Mouse (Mus musculus): ENCODE results near the gene Hcn3. TPM values are rescaled to one million over a fixed set of nuclear protein-coding genes. Genes with fewer than 3 reads are reported as not detected.
A peak's percentile ranks its signal among the peaks of the same experiment; 100 is the strongest.

Gene Hcn3
- polyA plus RNA-seq, 1 experiment from 2014 or later, result 0.19 TPM

DNA sequence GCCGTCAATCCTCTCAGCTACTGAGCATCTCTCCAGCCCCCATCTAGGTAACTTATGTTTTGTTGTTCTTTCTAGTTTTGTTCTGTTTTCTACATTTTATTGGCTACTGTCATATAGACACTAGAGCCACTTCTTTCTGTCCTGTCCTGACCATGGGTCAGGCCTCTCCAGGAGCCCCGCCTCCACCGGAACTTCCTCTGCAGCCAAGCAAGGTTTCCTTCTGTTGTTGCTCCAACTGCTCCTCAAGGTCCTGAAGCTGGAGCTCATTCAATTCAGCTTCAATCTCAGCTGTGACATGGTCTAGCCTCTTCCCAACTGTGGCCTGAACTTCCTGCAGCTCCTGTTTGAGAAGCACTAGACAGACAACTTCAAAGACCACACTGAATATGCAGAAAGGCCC, 30.1 kb downstream of the Hcn3 start:
- 80% methylated on average over 3 of the region's 3 CpGs for WGBS
- H3K4me3 ChIP-seq (ENCODE audit: low read depth, low read length), result no peak overlapping the region
- TF ChIP-seq CTCF (IDR thresholded peaks at IDR 0.05) (no peak), EP300 (IDR thresholded peaks at IDR 0.05) (no peak)
- H3K27ac ChIP-seq (ENCODE audit: low read length), result no peak overlapping the region
- DNase-seq (ENCODE audit: low spot score) (no peak), ATAC-seq (no peak)
- no peaks in the 10 kb centered on the region for H3K36me3 ChIP-seq (ENCODE audit: insufficient read depth, low read length)
- no peak overlapping the region for H3K9ac ChIP-seq (replicated peaks; ENCODE audit: low read depth)
- no peak overlapping the region for H3K4me2 ChIP-seq (replicated peaks; ENCODE audit: low read depth, low read length)
- no peaks in the 10 kb centered on the region for H3K27me3 ChIP-seq (replicated peaks; ENCODE audit: insufficient read depth, low read length)
- no peaks in the 10 kb centered on the region for H3K9me3 ChIP-seq (ENCODE audit: low read length)
- no peaks in the 10 kb centered on the region for H3K4me1 ChIP-seq (ENCODE audit: insufficient read depth, low read depth, low read length)

DNA sequence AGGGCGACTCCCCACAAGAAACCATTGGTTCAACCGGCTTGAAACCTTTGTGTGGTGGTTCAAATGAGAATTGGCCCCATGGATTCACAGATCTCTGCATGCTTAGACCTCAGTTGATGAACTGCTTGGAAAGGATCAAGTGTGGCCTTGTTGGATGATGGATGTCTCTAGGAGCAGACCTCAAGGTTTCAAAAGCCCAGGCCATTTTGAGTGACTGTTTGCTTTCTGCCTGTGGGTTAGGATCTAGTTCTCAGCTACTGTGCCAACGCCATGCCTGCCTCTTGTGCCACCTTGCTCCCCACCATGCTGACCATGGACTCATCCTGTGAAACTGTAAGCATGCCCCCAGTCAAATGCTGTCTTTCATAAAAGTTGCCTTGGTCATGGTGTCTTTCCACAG, 34.0 kb downstream of the Hcn3 start:
- TF ChIP-seq EP300 (IDR thresholded peaks at IDR 0.05), result no peak
- TF ChIP-seq CTCF (IDR thresholded peaks at IDR 0.05), result no peak
- no peaks in the 10 kb centered on the region for H3K9me3 ChIP-seq (ENCODE audit: low read length)
- ATAC-seq, result no peak
- no peaks in the 10 kb centered on the region for H3K4me1 ChIP-seq (ENCODE audit: insufficient read depth, low read depth, low read length)
- DNase-seq (ENCODE audit: low spot score), result no peak
- no peak overlapping the region for H3K4me3 ChIP-seq (ENCODE audit: low read depth, low read length)
- no peaks in the 10 kb centered on the region for H3K36me3 ChIP-seq (ENCODE audit: insufficient read depth, low read length)
- H3K27me3 ChIP-seq (replicated peaks; ENCODE audit: insufficient read depth, low read length), result no peaks in the 10 kb centered on the region
- WGBS, result 90% methylated on average over 3 of the region's 3 CpGs
- no peak overlapping the region for H3K4me2 ChIP-seq (replicated peaks; ENCODE audit: low read depth, low read length)
- H3K9ac ChIP-seq (replicated peaks; ENCODE audit: low read depth), result no peak overlapping the region
- no peak overlapping the region for H3K27ac ChIP-seq (ENCODE audit: low read length)

- H3K9ac ChIP-seq (replicated peaks; ENCODE audit: low read depth), result no peak overlapping the region
- peak; percentile 45 for TF ChIP-seq EP300 (IDR thresholded peaks at IDR 0.05)
- TF ChIP-seq CTCF (IDR thresholded peaks at IDR 0.05), result no peak
Observed at GRCm38 (mm10) chr3:89124241-89124640, 35.8 kb downstream of the Hcn3 start.

DNA sequence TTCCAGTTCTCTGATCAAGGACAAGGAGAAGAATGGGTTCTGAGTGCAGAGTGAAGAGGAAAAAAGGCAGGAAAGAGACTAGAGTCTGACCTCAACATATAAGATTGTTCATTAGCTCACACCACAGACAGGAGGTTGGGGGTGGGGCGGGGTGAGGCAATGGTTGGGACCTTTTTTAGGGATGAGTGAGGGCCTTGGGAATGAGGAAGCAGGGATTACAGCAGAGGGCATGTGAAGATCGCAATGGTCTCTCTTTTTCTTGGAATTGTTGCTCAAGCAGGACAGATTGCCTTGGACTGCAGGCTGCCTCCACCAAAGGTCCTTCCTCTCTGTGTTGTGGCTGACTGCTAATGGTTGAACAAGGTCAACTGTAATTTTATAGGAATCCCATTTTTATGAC, 36.7 kb downstream of the Hcn3 start:
- ATAC-seq (peak; percentile 80), DNase-seq (ENCODE audit: low spot score) (peak; percentile 67)
- WGBS, result 67% methylated on average over 2 of the region's 2 CpGs
- Histone ChIP-seq H3K9ac (replicated peaks; ENCODE audit: low read depth) (no peak overlapping the region), H3K27ac (ENCODE audit: low read length) (no peak overlapping the region), H3K9me3 (ENCODE audit: low read length) (no peaks in the 10 kb centered on the region), H3K36me3 (ENCODE audit: insufficient read depth, low read length) (no peaks in the 10 kb centered on the region), H3K4me2 (replicated peaks; ENCODE audit: low read depth, low read length) (no peak overlapping the region), H3K27me3 (replicated peaks; ENCODE audit: insufficient read depth, low read length) (no peaks in the 10 kb centered on the region), H3K4me1 (ENCODE audit: insufficient read depth, low read depth, low read length) (no peaks in the 10 kb centered on the region), H3K4me3 (ENCODE audit: low read depth, low read length) (no peak overlapping the region)
- TF ChIP-seq EP300 (IDR thresholded peaks at IDR 0.05), result peak; percentile 52; the same call in 1 of the 2 replicates
- no peak for TF ChIP-seq CTCF (IDR thresholded peaks at IDR 0.05)

More at GRCm38 (mm10) chr3:89124241-89124640, 35.8 kb downstream of the Hcn3 start:
- H3K27me3 ChIP-seq (replicated peaks; ENCODE audit: insufficient read depth, low read length), result no peaks in the 10 kb centered on the region
- H3K36me3 ChIP-seq (ENCODE audit: insufficient read depth, low read length), result no peaks in the 10 kb centered on the region
- H3K4me1 ChIP-seq (ENCODE audit: insufficient read depth, low read depth, low read length), result no peaks in the 10 kb centered on the region
- H3K4me3 ChIP-seq (ENCODE audit: low read depth, low read length), result no peak overlapping the region
- H3K27ac ChIP-seq (ENCODE audit: low read length), result 0 out of 2 replicates have a peak overlapping the region, but pooled peaks have one; percentile 4
- DNase-seq (ENCODE audit: low spot score), result peak; percentile 22
- no peak for ATAC-seq
- 48% methylated on average over 3 of the region's 3 CpGs for WGBS
- no peaks in the 10 kb centered on the region for H3K9me3 ChIP-seq (ENCODE audit: low read length)
- H3K4me2 ChIP-seq (replicated peaks; ENCODE audit: low read depth, low read length), result no peak overlapping the region

- TF ChIP-seq EP300 (IDR thresholded peaks at IDR 0.05), result no peak
- peak; percentile 71 for TF ChIP-seq CTCF (IDR thresholded peaks at IDR 0.05)
- H3K4me2 ChIP-seq (replicated peaks; ENCODE audit: low read depth, low read length), result no peak overlapping the region
- no peak overlapping the region for H3K9ac ChIP-seq (replicated peaks; ENCODE audit: low read depth)
- no peaks in the 10 kb centered on the region for H3K4me1 ChIP-seq (ENCODE audit: insufficient read depth, low read depth, low read length)
- no peaks in the 10 kb centered on the region for H3K36me3 ChIP-seq (ENCODE audit: insufficient read depth, low read length)
- ATAC-seq (no peak), DNase-seq (ENCODE audit: low spot score) (peak; percentile 48)
- H3K4me3 ChIP-seq (ENCODE audit: low read depth, low read length), result no peak overlapping the region
- 11% methylated on average over 2 of the region's 2 CpGs for WGBS
- no peaks in the 10 kb centered on the region for H3K27me3 ChIP-seq (replicated peaks; ENCODE audit: insufficient read depth, low read length)
- no peaks in the 10 kb centered on the region for H3K9me3 ChIP-seq (ENCODE audit: low read length)
- no peak overlapping the region for H3K27ac ChIP-seq (ENCODE audit: low read length)
Observed at GRCm38 (mm10) chr3:89115522-89115921, 44.5 kb downstream of the Hcn3 start.

GRCm38 (mm10) chr3:89113058-89113457, 46.9 kb downstream of the Hcn3 start:
- WGBS, result 50% methylated on average over 4 of the region's 4 CpGs
- H3K36me3 ChIP-seq (ENCODE audit: insufficient read depth, low read length), result no peaks in the 10 kb centered on the region
- ATAC-seq, result no peak; the same call in 1 of the 2 replicates
- no peak for TF ChIP-seq CTCF (IDR thresholded peaks at IDR 0.05)
- H3K27ac ChIP-seq (ENCODE audit: low read length), result no peak overlapping the region
- H3K4me1 ChIP-seq (ENCODE audit: insufficient read depth, low read depth, low read length), result no peaks in the 10 kb centered on the region
- no peak overlapping the region for H3K4me2 ChIP-seq (replicated peaks; ENCODE audit: low read depth, low read length)
- DNase-seq (ENCODE audit: low spot score), result no peak
- no peak overlapping the region for H3K4me3 ChIP-seq (ENCODE audit: low read depth, low read length)
- no peaks in the 10 kb centered on the region for H3K9me3 ChIP-seq (ENCODE audit: low read length)
- H3K27me3 ChIP-seq (replicated peaks; ENCODE audit: insufficient read depth, low read length), result no peaks in the 10 kb centered on the region
- no peak overlapping the region for H3K9ac ChIP-seq (replicated peaks; ENCODE audit: low read depth)

DNA sequence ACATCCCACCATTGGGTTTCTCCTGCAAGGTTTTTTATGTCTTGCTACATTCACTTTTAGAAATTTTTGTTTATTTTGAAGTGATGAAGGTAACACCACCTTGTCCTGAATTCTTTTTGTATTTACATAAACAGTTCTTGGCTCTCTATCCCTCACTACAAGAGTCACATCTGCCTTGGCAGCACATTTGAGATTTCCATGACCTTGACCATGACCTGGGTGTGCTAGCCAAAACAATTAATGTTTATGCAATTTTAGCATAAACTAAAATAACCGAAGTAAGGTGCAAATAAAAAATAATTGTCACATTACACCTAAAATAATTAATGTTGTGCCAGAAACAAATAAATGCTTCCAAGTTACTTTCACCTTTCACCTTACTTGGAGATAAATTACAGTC, 51.9 kb downstream of the Hcn3 start:
- Histone ChIP-seq H3K36me3 (ENCODE audit: insufficient read depth, low read length) (no peaks in the 10 kb centered on the region), H3K9me3 (ENCODE audit: low read length) (no peaks in the 10 kb centered on the region), H3K27me3 (replicated peaks; ENCODE audit: insufficient read depth, low read length) (no peaks in the 10 kb centered on the region), H3K27ac (ENCODE audit: low read length) (no peak overlapping the region), H3K4me1 (ENCODE audit: insufficient read depth, low read depth, low read length) (no peaks in the 10 kb centered on the region), H3K4me2 (replicated peaks; ENCODE audit: low read depth, low read length) (no peak overlapping the region), H3K9ac (replicated peaks; ENCODE audit: low read depth) (no peak overlapping the region), H3K4me3 (ENCODE audit: low read depth, low read length) (no peak overlapping the region)
- 45% methylated on average over 1 of the region's 1 CpGs for WGBS
- ATAC-seq (no peak), DNase-seq (ENCODE audit: low spot score) (no peak)
- TF ChIP-seq CTCF (IDR thresholded peaks at IDR 0.05), result no peak
- no peak for TF ChIP-seq EP300 (IDR thresholded peaks at IDR 0.05)

Data from lung, postnatal 0 days (tissue).